Mouse (Mus musculus) small intestine, adult 2 months (tissue): ENCODE data around the gene Raver2.

ENCODE experiments used
- CTCF ChIP-seq: fragments of 200-500 bp; IDR thresholded peaks from 2 replicates; pipeline ENCODE4 v1.5.1; 2012; ENCODE audit warnings: low read depth, mild to moderate bottlenecking, control low read depth, inconsistent platforms, low read length, moderate library complexity, mixed read lengths; ENCODE audit not compliant: insufficient replicate concordance, insufficient read length; ENCODE audit errors: extremely low read depth
- POLR2A ChIP-seq: fragments of 200-500 bp; IDR thresholded peaks from 2 replicates; pipeline ENCODE4 v1.6.1; 2012; ENCODE audit warnings: low read depth, mild to moderate bottlenecking, control low read depth, inconsistent platforms, low read length, moderate library complexity

DNA sequence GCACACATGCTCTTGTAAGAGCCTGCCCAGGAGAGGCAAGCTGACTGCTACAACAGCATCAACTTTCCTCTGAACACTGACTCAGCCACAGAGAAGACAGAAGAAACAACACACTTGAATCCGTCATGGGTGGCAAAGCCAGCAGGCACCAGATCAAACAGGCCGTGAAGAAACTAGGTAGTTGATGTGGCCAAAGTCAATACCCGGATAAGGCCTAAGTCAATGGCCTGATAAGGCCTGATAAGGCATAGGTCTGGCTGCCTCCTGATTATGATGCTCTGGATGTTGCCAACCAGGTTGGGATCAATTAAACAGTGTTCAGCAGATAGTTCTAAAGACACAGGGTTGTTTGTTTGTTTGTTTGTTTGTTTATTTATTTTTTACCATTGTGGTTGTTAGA, 17.3 kb downstream of the Raver2 start:
- TF ChIP-seq CTCF (no peak), POLR2A (no peak)
